Mouse (Mus musculus): ENCODE data around the gene Rp2.

Gene Rp2

DNA sequence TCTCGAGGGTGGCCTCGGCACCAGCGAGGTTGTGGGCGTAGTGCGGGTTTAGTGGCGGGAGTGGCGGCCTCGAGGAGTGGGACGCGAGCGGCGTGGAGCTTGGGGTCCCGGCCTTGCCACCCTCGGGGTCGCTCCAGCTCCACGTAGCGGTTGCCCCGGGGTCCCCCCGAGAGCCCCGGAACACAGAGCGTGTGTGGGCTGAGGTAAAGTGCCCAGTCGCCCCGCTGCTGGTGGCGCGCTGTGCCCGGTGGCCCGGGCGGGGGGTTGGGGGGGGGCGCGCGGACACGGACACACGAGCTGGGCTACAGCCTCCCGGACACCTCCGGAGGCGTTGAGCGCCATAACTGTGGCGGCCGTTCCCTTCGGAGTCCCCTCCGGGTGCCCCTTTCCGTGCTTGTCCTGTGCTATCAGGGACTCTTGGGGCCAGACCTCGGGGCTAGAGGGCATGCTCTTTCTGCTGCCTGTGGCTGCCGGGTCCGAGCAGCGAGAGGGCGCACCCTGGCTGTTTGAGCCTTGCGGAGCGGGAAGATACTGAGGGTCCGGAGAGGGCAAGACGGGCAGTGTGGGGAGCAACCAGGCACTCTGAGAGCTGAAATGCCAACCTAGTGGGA is 61.7 kb downstream of the Rp2 start:
- DNase-seq, result peak; percentile 92

All from heart, adult 11 months (tissue).